In the genomic region with DNA sequence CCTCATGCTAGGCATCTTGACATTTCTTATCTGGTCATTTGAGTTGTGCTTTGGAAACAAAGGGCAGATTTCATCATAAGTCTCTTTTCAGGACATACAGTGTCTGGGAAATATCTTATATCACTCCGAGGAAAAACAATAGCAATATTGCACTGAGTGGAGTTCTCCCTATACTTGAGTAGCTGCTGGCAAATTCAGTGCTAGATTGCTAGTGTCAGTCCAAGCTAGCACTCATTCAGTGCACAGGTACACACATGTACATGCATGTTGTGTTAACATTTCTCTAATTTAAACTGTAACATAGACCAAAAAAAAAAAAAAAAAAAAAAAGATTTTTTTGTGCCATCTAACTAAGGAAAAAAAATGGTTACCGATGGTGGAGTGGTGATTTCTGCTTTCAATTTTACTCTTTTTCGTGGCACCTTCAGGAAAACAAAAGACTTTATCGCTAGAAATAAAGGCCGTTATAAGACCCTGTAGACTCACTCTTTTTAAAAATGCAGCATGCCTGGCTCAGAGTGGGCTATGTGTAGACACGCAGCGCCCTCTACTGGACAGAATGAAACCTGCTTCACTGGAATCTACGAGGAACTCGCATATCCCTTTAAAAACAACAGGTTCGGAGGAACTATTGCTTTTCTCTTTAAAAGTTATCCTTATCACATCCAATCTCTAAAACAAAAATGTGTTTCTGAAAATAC, we compare ENCODE assay signal across 8 mouse cellular contexts.
DNase-seq lines count a peak whose midpoint lies in the region; ATAC-seq and TF ChIP-seq lines count a peak whose summit lies in the region.

No protein-coding gene starts in this region.

- H3K27me3 ChIP-seq in cerebellum, adult 2 months (ENCODE audit: control insufficient read depth, insufficient read depth, low read length) = no peaks in the 10 kb centered on the region; the same call in 1 of the 2 replicates
- no peaks in the 10 kb centered on the region for H3K27me3 ChIP-seq in lung, embryonic 15.5 days

- no peak overlapping the region for H3K27ac ChIP-seq in cerebellum, adult 2 months (ENCODE audit: insufficient read depth, low read length)
- no peak overlapping the region for H3K27ac ChIP-seq in lung, embryonic 15.5 days

- DNase-seq in MEL-GATA-1-ER (ENCODE audit: extremely low read depth, low read depth) = peak; percentile 56
- peak; percentile 63 to 73 for DNase-seq in cerebellum, adult 2 months
- DNase-seq in layer of hippocampus, adult 9-10 months (ENCODE audit: low spot score) = peak; percentile 95
- peak; percentile 72 for DNase-seq in ovary, postnatal 36 days (ENCODE audit: low spot score)
- DNase-seq in thymus, postnatal 14 days = peak; percentile 91

- peak; percentile 70 for TF ChIP-seq CTCF in cerebellum, adult 2 months (IDR thresholded peaks at IDR 0.05; ENCODE audit: borderline replicate concordance, insufficient read depth, low read depth, low read length)

- peak; percentile 97 for ATAC-seq in frontal cortex, adult (ENCODE audit: low TSS enrichment)
- peak; percentile 81 to 82; a peak in 3 of 4 replicates for ATAC-seq in hematopoietic stem cell, adult 5-6 weeks (replicated peaks in 1 of 2; ENCODE audit: insufficient read depth in 1 of 2, low FRiP score in 2 of 2, low TSS enrichment in 1 of 2, low read depth in 1 of 2, poor library complexity in 2 of 2, severe bottlenecking in 2 of 2)
- peak; percentile 69; the same call in 1 of the 2 replicates for ATAC-seq in lung, embryonic 15.5 days (ENCODE audit: borderline replicate concordance, extremely low read depth, low FRiP score, low TSS enrichment)

- no peaks in the 10 kb centered on the region for H3K9me3 ChIP-seq in lung, embryonic 15.5 days

- H3K36me3 ChIP-seq in lung, embryonic 15.5 days = no peaks in the 10 kb centered on the region

- no peaks in the 10 kb centered on the region for H3K4me1 ChIP-seq in cerebellum, adult 2 months (ENCODE audit: control insufficient read depth, insufficient read depth, low read length)
- no peaks in the 10 kb centered on the region; the same call in 1 of the 2 replicates for H3K4me1 ChIP-seq in lung, embryonic 15.5 days

- H3K9ac ChIP-seq in lung, embryonic 15.5 days = peak overlapping the region; percentile 27

- H3K4me3 ChIP-seq in cerebellum, adult 2 months (replicated peaks; ENCODE audit: insufficient read depth, low read depth, low read length) = peak overlapping the region; percentile 51
- peak overlapping the region; percentile 44 for H3K4me3 ChIP-seq in lung, embryonic 15.5 days

- no peak for TF ChIP-seq POLR2A in cerebellum, adult 2 months (IDR thresholded peaks at IDR 0.05; ENCODE audit: borderline replicate concordance, insufficient read depth, low read length)

- H3K4me2 ChIP-seq in lung, embryonic 15.5 days = peak overlapping the region; percentile 70

- 20% methylated on average over 10 of the region's 10 CpGs for WGBS in cerebellum, adult 2 months
- WGBS in lung, embryonic 15.5 days = 13% methylated on average over 10 of the region's 10 CpGs
